Mouse (Mus musculus) lung, embryonic 15.5 days (tissue): ENCODE measurements around the gene Itprid1. TPM values are rescaled to one million over a fixed set of nuclear protein-coding genes. Genes with fewer than 3 reads are reported as not detected.
A peak's percentile ranks its signal among the peaks of the same experiment; 100 is the strongest.

Experiments used
- ATAC-seq: fragments of 200-750 bp; cut with Nextera tagmentation; 2 replicates; pipeline ENCODE4 v1.8.0; 2017; ENCODE audit warnings: moderate number of reproducible peaks, borderline replicate concordance; ENCODE audit not compliant: low FRiP score, low TSS enrichment; ENCODE audit errors: extremely low read depth
- H3K27ac ChIP-seq: fragments of 300-500 bp; sonication (generic); 2 replicates; pipeline ENCODE4 v1.5.1; 2015; ENCODE audit warnings: moderate library complexity, mild to moderate bottlenecking, inconsistent platforms
- H3K27me3 ChIP-seq: fragments of 300-500 bp; sonication (generic); 2 replicates; pipeline ENCODE4 v1.6.1; 2015; ENCODE audit warnings: inconsistent platforms
- H3K36me3 ChIP-seq: fragments of 300-500 bp; sonication (generic); 2 replicates; pipeline ENCODE4 v1.6.1; 2015; ENCODE audit warnings: inconsistent platforms
- H3K4me1 ChIP-seq: fragments of 300-500 bp; sonication (generic); 2 replicates; pipeline ENCODE4 v1.6.1; 2015; ENCODE audit warnings: inconsistent platforms
- H3K4me2 ChIP-seq: fragments of 300-500 bp; sonication (generic); 2 replicates; pipeline ENCODE4 v1.6.1; 2015; ENCODE audit warnings: inconsistent platforms, mild to moderate bottlenecking, moderate library complexity
- H3K4me3 ChIP-seq: fragments of 300-500 bp; sonication (generic); 2 replicates; pipeline ENCODE4 v1.5.1; 2015; ENCODE audit warnings: mild to moderate bottlenecking, inconsistent platforms
- H3K9ac ChIP-seq: fragments of 300-500 bp; sonication (generic); 2 replicates; pipeline ENCODE4 v1.6.1; 2015; ENCODE audit warnings: inconsistent platforms
- H3K9me3 ChIP-seq: fragments of 300-500 bp; sonication (generic); 2 replicates; pipeline ENCODE4 v1.6.1; 2016; ENCODE audit warnings: inconsistent platforms
- WGBS: fragments of 180-500 bp; shearing (Covaris S2); methylation state at CpG from one replicate; pipeline ENCODE4 v1.1.7; 2015; 5-methylcytosine and 5-hydroxymethylcytosine counted together
- polyA plus RNA-seq: library from polyadenylated mRNA; unstranded; fragments of >200 nt; fragmentation: Nextera tagmentation; extraction: Ambion mirVana; gene quantifications from 2 replicates; pipeline ENCODE4 v1.2.1, GENCODE M21; 2015

Itprid1 gene
- polyA plus RNA-seq, 1 experiment from 2014 or later: 0.11 TPM

DNA sequence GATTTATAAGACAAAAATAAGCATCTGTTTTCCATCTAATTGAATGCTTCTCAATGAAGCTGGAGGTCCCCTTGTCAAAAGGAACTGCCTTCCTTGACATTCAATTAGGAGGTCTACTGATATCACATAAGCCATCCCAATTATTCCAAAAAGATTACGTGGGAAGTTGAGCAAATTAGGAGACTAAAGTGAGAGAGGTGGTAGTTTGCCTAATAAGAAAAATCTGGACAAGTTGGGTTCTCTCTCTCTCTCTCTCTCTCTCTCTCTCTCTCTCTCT is 65.6 kb downstream of the Itprid1 start:
- no peaks in the 10 kb centered on the region for H3K4me1 ChIP-seq
- H3K9me3 ChIP-seq: no peaks in the 10 kb centered on the region
- no peak for ATAC-seq
- no peak overlapping the region for H3K4me2 ChIP-seq
- 86% methylated on average over 1 of the region's 1 CpGs for WGBS
- H3K4me3 ChIP-seq: no peak overlapping the region
- H3K27me3 ChIP-seq: no peaks in the 10 kb centered on the region
- no peak overlapping the region for H3K9ac ChIP-seq
- H3K36me3 ChIP-seq: no peaks in the 10 kb centered on the region
- no peak overlapping the region for H3K27ac ChIP-seq

DNA sequence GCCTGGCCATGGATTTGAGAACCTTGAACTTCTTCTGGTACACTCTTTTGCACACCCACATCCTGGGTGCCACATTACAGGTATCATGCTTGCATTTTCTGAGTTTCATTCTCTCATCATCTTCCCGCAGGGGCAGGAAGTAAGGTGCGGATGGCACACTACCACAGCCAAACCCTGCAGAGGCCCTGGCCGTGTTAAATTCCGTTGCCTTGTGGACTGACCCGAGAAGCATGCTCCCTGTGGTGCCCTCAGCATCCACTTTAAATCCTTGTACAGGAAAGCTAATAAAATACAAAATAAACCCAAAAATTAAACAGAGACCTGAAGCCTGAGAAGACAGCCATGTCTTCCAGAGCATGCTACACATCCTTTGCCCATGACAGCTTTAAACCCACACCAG is 82.5 kb downstream of the Itprid1 start:
- no peak overlapping the region for H3K27ac ChIP-seq
- WGBS: 79% methylated on average over 5 of the region's 5 CpGs
- H3K9ac ChIP-seq: no peak overlapping the region
- no peaks in the 10 kb centered on the region for H3K4me1 ChIP-seq
- H3K4me3 ChIP-seq: no peak overlapping the region
- ATAC-seq: no peak
- no peaks in the 10 kb centered on the region for H3K36me3 ChIP-seq
- no peak overlapping the region for H3K4me2 ChIP-seq
- no peaks in the 10 kb centered on the region for H3K9me3 ChIP-seq
- H3K27me3 ChIP-seq: no peaks in the 10 kb centered on the region

DNA sequence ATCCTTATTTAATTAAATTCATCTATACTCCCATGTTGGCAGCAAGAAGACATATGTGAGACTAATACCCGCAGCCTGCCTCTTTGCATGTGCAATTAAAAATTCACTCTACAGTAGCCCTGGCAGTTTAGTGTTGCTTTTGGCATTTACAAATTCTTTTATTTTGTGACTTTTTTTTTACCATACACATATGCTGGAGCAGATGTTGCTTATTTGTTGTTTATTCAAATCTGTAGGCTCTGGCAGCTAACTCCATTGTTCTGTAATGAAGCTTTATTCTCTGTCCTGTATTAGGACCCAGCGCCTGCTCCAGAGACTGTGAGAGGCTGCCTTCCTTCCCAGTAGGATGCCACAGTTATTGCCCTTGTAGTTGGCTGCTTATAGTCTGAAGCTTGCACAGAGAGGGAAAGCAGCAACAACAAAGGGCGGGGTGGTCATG is 83.6 kb downstream of the Itprid1 start:
- Histone ChIP-seq H3K27me3 (no peaks in the 10 kb centered on the region), H3K27ac (no peak overlapping the region)
- 76% methylated on average over 3 of the region's 3 CpGs for WGBS

DNA sequence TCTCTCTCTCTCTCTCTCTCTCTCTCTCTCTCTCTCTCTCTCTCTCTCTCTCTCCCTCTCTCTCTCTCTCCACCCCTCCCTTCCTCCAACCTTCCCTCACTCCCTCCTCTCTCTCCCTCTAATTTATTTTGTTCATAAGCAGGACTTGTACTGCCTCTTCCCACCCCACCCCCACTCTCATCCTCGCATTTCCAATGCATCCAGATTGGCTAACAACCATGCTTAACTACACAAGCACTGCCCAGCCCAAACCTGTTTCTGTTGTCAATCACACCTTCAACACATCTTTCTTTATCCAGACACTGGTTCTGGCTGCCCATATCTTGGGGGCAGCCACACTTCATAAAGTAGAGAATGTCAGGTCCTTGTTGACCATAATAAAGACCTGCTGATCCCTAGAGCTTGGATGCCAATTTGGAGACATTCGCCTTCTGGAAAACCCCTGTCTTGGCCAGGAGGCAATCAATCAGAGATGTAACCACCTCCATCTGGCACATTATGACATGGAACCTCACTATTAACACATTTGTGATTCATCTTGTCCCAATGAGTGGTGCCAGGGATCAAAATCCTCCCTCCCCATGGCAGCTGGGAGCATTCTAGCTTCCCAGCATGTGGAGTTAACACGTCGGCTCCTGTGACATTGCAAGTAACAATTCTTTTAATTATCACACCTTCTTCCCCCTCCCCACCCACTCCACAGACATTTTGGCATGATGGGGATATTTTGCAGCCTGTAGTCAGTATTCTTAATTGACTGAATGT is 84.4 kb downstream of the Itprid1 start:
- 71% methylated on average over 4 of the region's 4 CpGs for WGBS
- Histone ChIP-seq H3K9me3 (no peaks in the 10 kb centered on the region), H3K4me2 (no peak overlapping the region), H3K36me3 (no peaks in the 10 kb centered on the region), H3K4me1 (no peaks in the 10 kb centered on the region), H3K9ac (no peak overlapping the region), H3K27me3 (no peaks in the 10 kb centered on the region), H3K4me3 (no peak overlapping the region), H3K27ac (no peak overlapping the region)
- no peak for ATAC-seq

More for the DNA sequence above, 83.6 kb downstream of the Itprid1 start:
- H3K4me1 ChIP-seq: no peaks in the 10 kb centered on the region
- ATAC-seq: no peak
- H3K9me3 ChIP-seq: no peaks in the 10 kb centered on the region
- H3K9ac ChIP-seq: no peak overlapping the region
- no peaks in the 10 kb centered on the region for H3K36me3 ChIP-seq
- no peak overlapping the region for H3K4me3 ChIP-seq
- H3K4me2 ChIP-seq: no peak overlapping the region

DNA sequence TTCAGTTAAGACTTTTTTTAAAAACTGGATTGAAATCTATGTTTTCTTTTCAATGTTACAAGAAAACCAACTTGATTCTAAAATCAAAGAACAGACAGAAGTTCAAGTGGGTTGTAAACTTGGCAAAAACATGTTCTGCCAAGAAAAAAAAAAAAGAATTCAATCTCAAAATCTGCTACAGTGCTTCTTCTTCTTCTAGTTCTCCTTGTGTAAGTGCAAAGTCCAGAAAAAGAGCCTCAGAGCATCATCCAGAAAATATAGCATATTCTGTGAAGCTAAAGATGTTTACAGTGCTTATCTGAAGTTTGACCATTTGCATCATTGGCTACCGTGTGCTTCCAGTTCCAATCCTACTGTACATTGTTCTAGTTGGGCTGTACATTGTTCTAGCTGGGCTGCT is 108.0 kb downstream of the Itprid1 start:
- Histone ChIP-seq H3K9me3 (no peaks in the 10 kb centered on the region), H3K4me2 (no peak overlapping the region), H3K36me3 (no peaks in the 10 kb centered on the region), H3K4me3 (no peak overlapping the region), H3K27ac (no peak overlapping the region), H3K4me1 (no peaks in the 10 kb centered on the region), H3K27me3 (no peaks in the 10 kb centered on the region), H3K9ac (no peak overlapping the region)
- no peak for ATAC-seq
- 63% methylated on average over 1 of the region's 1 CpGs for WGBS

DNA sequence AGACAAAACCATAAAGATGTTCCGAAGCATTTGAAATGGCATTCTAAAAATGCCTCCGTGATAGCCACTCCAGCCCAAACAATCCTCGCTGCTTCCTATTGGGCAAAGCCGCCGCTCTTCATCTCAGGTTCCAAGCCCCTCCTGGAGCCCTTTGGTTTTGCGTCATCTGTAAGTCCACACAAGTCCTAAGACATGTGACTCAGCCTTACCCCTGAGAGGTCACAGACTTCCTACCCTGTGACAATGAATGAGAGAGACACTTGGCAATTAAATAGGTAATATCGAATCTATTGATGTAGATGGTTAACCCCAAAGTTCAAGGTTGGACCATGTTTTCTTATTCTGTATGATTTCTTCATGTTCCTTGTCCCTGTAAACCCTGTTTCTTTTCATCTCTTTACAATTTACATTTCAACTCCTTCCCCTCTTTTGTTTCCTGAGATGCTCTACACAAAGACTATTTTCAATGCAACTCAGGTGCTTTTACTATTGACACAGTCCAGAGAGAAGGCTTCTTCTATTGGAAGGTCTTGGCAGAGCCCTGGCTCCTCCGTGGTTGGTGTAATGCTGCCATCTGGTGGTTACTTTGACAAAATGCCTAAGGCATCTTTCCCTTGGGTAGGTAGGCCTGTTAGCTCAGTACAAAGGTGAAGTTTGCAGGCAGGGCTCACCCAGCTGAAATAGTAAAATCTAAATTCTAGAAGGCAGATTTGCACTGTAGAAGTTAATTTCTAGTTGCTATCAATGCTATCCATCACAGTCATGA is 113.8 kb downstream of the Itprid1 start:
- no peaks in the 10 kb centered on the region for H3K4me1 ChIP-seq
- H3K27me3 ChIP-seq: no peaks in the 10 kb centered on the region
- H3K9ac ChIP-seq: no peak overlapping the region
- no peak overlapping the region for H3K27ac ChIP-seq
- peak; percentile 59; the same call in 1 of the 2 replicates for ATAC-seq
- no peak overlapping the region for H3K4me3 ChIP-seq
- 62% methylated on average over 8 of the region's 8 CpGs for WGBS
- no peaks in the 10 kb centered on the region for H3K36me3 ChIP-seq
- no peak overlapping the region for H3K4me2 ChIP-seq
- H3K9me3 ChIP-seq: no peaks in the 10 kb centered on the region

DNA sequence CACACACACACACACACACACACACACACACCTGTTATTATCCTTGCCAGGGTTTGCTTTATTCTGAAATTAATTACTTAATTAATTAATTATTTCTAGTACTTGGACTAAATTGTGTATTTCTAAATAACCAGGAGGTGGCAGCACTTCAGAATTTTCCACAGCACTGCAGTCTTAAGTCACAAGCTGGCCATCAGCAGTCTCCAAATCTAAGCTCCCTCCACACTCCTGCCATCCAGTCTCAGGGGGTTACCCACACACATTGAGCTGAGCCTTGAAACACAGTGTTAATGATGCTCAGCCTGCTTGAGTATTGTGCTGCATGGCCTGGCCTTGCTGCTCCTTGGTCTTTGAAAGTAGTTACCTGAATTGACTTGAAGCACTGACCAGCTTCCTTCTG is 136.3 kb downstream of the Itprid1 start:
- no peak for ATAC-seq
- Histone ChIP-seq H3K27ac (no peak overlapping the region), H3K9ac (no peak overlapping the region), H3K4me1 (no peaks in the 10 kb centered on the region), H3K4me2 (no peak overlapping the region), H3K9me3 (no peaks in the 10 kb centered on the region), H3K36me3 (no peaks in the 10 kb centered on the region), H3K4me3 (no peak overlapping the region), H3K27me3 (no peaks in the 10 kb centered on the region)

DNA sequence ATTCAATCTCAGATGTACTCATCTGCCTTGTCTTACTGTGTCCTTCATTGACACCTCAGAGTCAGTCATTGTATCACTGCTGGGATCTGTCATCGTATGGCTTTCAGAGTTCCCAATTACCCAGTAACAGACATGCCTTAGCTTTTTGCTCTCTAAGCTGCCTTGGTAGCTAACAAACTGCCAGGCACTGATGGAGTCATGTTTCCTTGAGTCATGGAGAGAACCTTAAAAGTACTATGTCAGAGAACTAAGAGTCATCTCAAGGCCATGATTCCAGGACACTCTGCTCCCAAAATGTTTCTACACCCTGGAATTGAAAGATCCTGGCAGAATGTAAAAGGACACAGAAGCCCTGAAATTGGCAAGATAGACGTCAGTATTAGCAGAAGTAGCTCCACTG is 143.1 kb downstream of the Itprid1 start:
- Histone ChIP-seq H3K27ac (no peak overlapping the region), H3K27me3 (no peaks in the 10 kb centered on the region), H3K4me2 (no peak overlapping the region), H3K4me1 (no peaks in the 10 kb centered on the region), H3K4me3 (no peak overlapping the region), H3K9me3 (no peaks in the 10 kb centered on the region), H3K9ac (no peak overlapping the region), H3K36me3 (no peaks in the 10 kb centered on the region)
- WGBS: 69% methylated on average over 2 of the region's 2 CpGs
- no peak for ATAC-seq

DNA sequence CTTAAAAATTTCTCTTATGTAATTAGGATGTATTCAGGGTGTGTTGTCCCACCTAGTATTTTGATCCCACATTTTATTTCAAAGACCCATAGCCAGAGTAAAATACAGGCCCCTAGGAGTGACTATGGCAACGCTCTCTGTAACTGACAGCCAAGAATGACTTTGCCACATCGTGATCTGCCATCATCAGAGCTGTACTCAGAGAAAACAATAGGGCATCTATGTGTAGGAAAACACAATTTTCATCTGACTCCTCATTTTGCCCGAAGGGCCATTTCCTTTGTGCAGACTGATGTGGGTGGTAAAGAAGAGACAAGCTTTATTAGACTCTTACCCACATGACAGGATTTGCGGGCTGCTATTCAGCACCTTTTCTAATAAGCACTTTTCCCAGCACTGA is 172.0 kb downstream of the Itprid1 start:
- H3K27ac ChIP-seq: no peak overlapping the region
- 75% methylated on average over 4 of the region's 4 CpGs for WGBS
- H3K4me1 ChIP-seq: no peaks in the 10 kb centered on the region
- H3K4me3 ChIP-seq: no peak overlapping the region
- no peaks in the 10 kb centered on the region for H3K27me3 ChIP-seq
- no peak overlapping the region for H3K4me2 ChIP-seq
- H3K9me3 ChIP-seq: no peaks in the 10 kb centered on the region
- no peaks in the 10 kb centered on the region for H3K36me3 ChIP-seq
- no peak for ATAC-seq
- H3K9ac ChIP-seq: no peak overlapping the region

DNA sequence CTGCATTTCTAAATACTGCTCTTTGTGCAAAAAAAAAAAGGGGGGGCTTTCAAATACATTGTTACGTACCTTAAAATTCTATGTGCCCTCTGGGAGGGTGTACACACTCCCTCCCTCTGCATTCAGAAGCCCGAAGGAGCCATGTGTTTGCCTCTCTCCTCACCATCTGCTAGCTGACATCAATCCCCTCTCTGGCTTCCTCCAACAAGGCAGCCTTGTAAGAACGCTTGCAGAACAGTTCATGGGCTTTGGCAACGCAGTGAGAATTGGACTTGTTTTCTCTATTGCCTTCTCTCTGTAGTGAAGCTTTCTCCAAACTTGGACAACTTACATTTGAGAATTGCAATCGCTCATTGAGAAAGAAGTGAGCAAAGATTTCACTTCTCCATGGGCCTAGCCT is 175.7 kb downstream of the Itprid1 start:
- Histone ChIP-seq H3K36me3 (no peaks in the 10 kb centered on the region), H3K9ac (no peak overlapping the region), H3K27ac (no peak overlapping the region), H3K4me3 (no peak overlapping the region), H3K4me2 (no peak overlapping the region), H3K9me3 (no peaks in the 10 kb centered on the region), H3K4me1 (no peaks in the 10 kb centered on the region), H3K27me3 (no peaks in the 10 kb centered on the region)
- 74% methylated on average over 5 of the region's 5 CpGs for WGBS
- no peak for ATAC-seq

DNA sequence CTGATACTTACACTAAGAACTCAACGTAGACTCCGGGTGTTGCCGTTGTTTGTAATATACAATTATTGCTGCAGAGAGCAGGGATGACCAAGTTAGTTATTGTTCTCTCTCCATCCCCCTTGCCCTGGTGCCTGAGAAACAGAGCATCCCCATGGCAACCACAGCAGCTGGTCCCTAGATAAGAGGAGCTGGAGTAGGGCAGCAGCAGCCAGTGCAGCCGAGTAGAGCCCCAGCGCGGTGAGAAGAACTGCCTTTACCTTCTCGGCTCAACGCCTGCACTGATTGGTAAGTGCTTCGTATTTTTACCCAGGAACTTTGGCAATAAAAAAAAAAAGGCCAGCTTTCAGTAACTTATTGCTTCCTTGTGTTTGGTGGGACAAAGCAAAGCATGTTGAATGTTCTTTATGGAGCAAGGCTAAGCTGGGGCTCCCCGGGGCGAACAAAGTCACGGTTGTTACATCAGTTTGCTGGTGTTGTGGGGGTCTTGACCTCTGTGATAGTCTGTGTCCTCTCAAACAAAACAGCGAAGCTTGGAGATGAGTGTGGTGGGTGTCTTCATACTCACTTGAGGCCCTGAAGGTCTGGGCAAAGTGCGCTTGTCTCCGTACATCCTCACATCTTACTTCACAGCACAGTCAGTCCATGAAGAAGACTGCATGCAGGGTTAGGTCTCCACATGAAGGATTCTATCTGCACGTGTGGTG is 180.7 kb downstream of the Itprid1 start, which contains the start of gene Ppp1r17:
Ppp1r17 (plus strand) TSS at position 207 of the 704 bp plus-strand sequence.
- Histone ChIP-seq H3K9ac (no peak within 1 kb of the TSS), H3K27ac (no peak within 1 kb of the TSS), H3K4me1 (no peaks in the 10 kb centered on the region), H3K4me2 (no peak within 1 kb of the TSS), H3K4me3 (no peak within 1 kb of the TSS), H3K36me3 (no peaks in the 10 kb centered on the region), H3K9me3 (no peaks in the 10 kb centered on the region), H3K27me3 (no peaks in the 10 kb centered on the region)
- no peak for ATAC-seq
- 60% methylated on average over 16 of the region's 16 CpGs for WGBS

DNA sequence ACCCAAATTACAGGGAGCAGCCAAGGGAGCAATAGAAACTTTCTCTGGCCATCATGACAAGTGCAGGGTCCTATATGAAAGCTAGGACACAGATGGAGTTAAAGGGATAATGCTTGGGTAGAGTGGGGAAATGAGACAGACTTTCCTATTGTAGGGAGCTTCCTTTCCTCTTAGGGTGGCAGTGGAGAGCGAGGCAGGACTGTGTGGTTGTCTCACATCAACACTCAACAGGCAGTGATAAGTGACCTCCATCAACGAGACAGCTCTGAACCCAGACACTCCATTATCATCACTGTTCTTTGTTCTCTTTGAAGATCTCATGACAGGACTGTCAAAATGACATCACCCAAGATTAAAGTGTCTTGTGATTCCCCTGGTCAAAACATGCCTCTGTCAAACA is 182.9 kb downstream of the Itprid1 start:
- Histone ChIP-seq H3K27ac (no peak overlapping the region), H3K9ac (no peak overlapping the region), H3K27me3 (no peaks in the 10 kb centered on the region), H3K9me3 (no peaks in the 10 kb centered on the region), H3K4me1 (no peaks in the 10 kb centered on the region), H3K4me2 (no peak overlapping the region), H3K4me3 (no peak overlapping the region), H3K36me3 (no peaks in the 10 kb centered on the region)
- 22% methylated on average over 2 of the region's 2 CpGs for WGBS
- ATAC-seq: no peak
